Mouse (Mus musculus): ENCODE results near the gene Ttyh3. TPM values are rescaled to one million over a fixed set of nuclear protein-coding genes. Genes with fewer than 3 reads are reported as not detected.
"Not testable (repeated sequence)": the region's sequence is repeated elsewhere in the genome, so short reads cannot be mapped to it uniquely, and the experiment has no call there.

Ttyh3 gene
- polyA plus RNA-seq, 1 experiment from 2014 or later, result 21.4 TPM

- Histone ChIP-seq H3K4me2 (replicated peaks; ENCODE audit: low read depth) (no peak overlapping the region), H3K9me3 (ENCODE audit: control insufficient read depth) (no peaks in the 10 kb centered on the region), H3K4me1 (replicated peaks; ENCODE audit: control insufficient read depth, insufficient read depth, low read length) (no peaks in the 10 kb centered on the region), H3K27ac (ENCODE audit: low read depth, low read length) (no peak overlapping the region), H3K36me3 (ENCODE audit: control insufficient read depth, insufficient read depth) (peaks cover 23% of the 10 kb centered on the region; the same call in 1 of the 2 replicates), H3K27me3 (replicated peaks; ENCODE audit: control insufficient read depth, insufficient read depth, low read length) (no peaks in the 10 kb centered on the region), H3K9ac (ENCODE audit: low read depth, low read length) (no peak overlapping the region), H3K4me3 (ENCODE audit: low read depth, low read length) (no peak overlapping the region)
- no peak for TF ChIP-seq CTCF (IDR thresholded peaks at IDR 0.05; ENCODE audit: low read depth)
- no peak for ATAC-seq
- 85% methylated on average over 6 of the region's 6 CpGs for WGBS
Observed at GRCm38 (mm10) chr5:140680051-140680450, 31.2 kb upstream of the Ttyh3 start.

- Histone ChIP-seq H3K9me3 (ENCODE audit: control insufficient read depth) (no peaks in the 10 kb centered on the region), H3K27ac (ENCODE audit: low read depth, low read length) (no peak overlapping the region), H3K27me3 (replicated peaks; ENCODE audit: control insufficient read depth, insufficient read depth, low read length) (no peaks in the 10 kb centered on the region), H3K4me2 (replicated peaks; ENCODE audit: low read depth) (no peak overlapping the region), H3K4me3 (ENCODE audit: low read depth, low read length) (no peak overlapping the region), H3K36me3 (ENCODE audit: control insufficient read depth, insufficient read depth) (peaks cover 28% of the 10 kb centered on the region; the same call in 1 of the 2 replicates), H3K9ac (ENCODE audit: low read depth, low read length) (no peak overlapping the region), H3K4me1 (replicated peaks; ENCODE audit: control insufficient read depth, insufficient read depth, low read length) (no peaks in the 10 kb centered on the region)
- no peak for ATAC-seq
- no peak for TF ChIP-seq CTCF (IDR thresholded peaks at IDR 0.05; ENCODE audit: low read depth)
- WGBS, result 89% methylated on average over 6 of the region's 6 CpGs
Observed at GRCm38 (mm10) chr5:140677137-140677536, 28.3 kb upstream of the Ttyh3 start.

GRCm38 (mm10) chr5:140675640-140676039, 26.8 kb upstream of the Ttyh3 start:
- H3K4me3 ChIP-seq (ENCODE audit: low read depth, low read length), result no peak overlapping the region
- no peak for ATAC-seq
- peaks cover 33% of the 10 kb centered on the region; the same call in 1 of the 2 replicates for H3K36me3 ChIP-seq (ENCODE audit: control insufficient read depth, insufficient read depth)
- H3K4me2 ChIP-seq (replicated peaks; ENCODE audit: low read depth), result no peak overlapping the region
- no peak for TF ChIP-seq CTCF (IDR thresholded peaks at IDR 0.05; ENCODE audit: low read depth)
- no peaks in the 10 kb centered on the region for H3K27me3 ChIP-seq (replicated peaks; ENCODE audit: control insufficient read depth, insufficient read depth, low read length)
- 89% methylated on average over 11 of the region's 11 CpGs for WGBS
- no peaks in the 10 kb centered on the region for H3K9me3 ChIP-seq (ENCODE audit: control insufficient read depth)
- H3K9ac ChIP-seq (ENCODE audit: low read depth, low read length), result no peak overlapping the region
- no peak overlapping the region for H3K27ac ChIP-seq (ENCODE audit: low read depth, low read length)
- no peaks in the 10 kb centered on the region for H3K4me1 ChIP-seq (replicated peaks; ENCODE audit: control insufficient read depth, insufficient read depth, low read length)

- Histone ChIP-seq H3K4me2 (replicated peaks; ENCODE audit: low read depth) (no peak overlapping the region), H3K4me3 (ENCODE audit: low read depth, low read length) (no peak overlapping the region), H3K9ac (ENCODE audit: low read depth, low read length) (no peak overlapping the region), H3K36me3 (ENCODE audit: control insufficient read depth, insufficient read depth) (peaks cover 37% of the 10 kb centered on the region; the same call in 1 of the 2 replicates), H3K4me1 (replicated peaks; ENCODE audit: control insufficient read depth, insufficient read depth, low read length) (no peaks in the 10 kb centered on the region), H3K27ac (ENCODE audit: low read depth, low read length) (no peak overlapping the region), H3K9me3 (ENCODE audit: control insufficient read depth) (no peaks in the 10 kb centered on the region), H3K27me3 (replicated peaks; ENCODE audit: control insufficient read depth, insufficient read depth, low read length) (no peaks in the 10 kb centered on the region)
- no peak for ATAC-seq
- 81% methylated on average over 11 of the region's 11 CpGs for WGBS
- no peak for TF ChIP-seq CTCF (IDR thresholded peaks at IDR 0.05; ENCODE audit: low read depth)
Observed at GRCm38 (mm10) chr5:140675079-140675478, 26.2 kb upstream of the Ttyh3 start.

- no peaks in the 10 kb centered on the region for H3K4me1 ChIP-seq (replicated peaks; ENCODE audit: control insufficient read depth, insufficient read depth, low read length)
- H3K27me3 ChIP-seq (replicated peaks; ENCODE audit: control insufficient read depth, insufficient read depth, low read length), result no peaks in the 10 kb centered on the region
- no peak overlapping the region for H3K4me2 ChIP-seq (replicated peaks; ENCODE audit: low read depth)
- no peak overlapping the region for H3K9ac ChIP-seq (ENCODE audit: low read depth, low read length)
- ATAC-seq, result no peak
- H3K27ac ChIP-seq (ENCODE audit: low read depth, low read length), result no peak overlapping the region
- no peak overlapping the region for H3K4me3 ChIP-seq (ENCODE audit: low read depth, low read length)
- WGBS, result 88% methylated on average over 17 of the region's 17 CpGs
- 0 out of 2 replicates have a peak, but pooled peaks cover under 1% of the 10 kb centered on the region for H3K9me3 ChIP-seq (ENCODE audit: control insufficient read depth)
- no peak for TF ChIP-seq CTCF (IDR thresholded peaks at IDR 0.05; ENCODE audit: low read depth)
- H3K36me3 ChIP-seq (ENCODE audit: control insufficient read depth, insufficient read depth), result peaks cover 41% of the 10 kb centered on the region
Observed at GRCm38 (mm10) chr5:140674036-140674435, 25.2 kb upstream of the Ttyh3 start.

- H3K9ac ChIP-seq (ENCODE audit: low read depth, low read length); H3K27ac ChIP-seq (ENCODE audit: low read depth, low read length); H3K4me1 ChIP-seq (replicated peaks; ENCODE audit: control insufficient read depth, insufficient read depth, low read length); H3K9me3 ChIP-seq (ENCODE audit: control insufficient read depth); H3K27me3 ChIP-seq (replicated peaks; ENCODE audit: control insufficient read depth, insufficient read depth, low read length); H3K4me2 ChIP-seq (replicated peaks; ENCODE audit: low read depth); H3K4me3 ChIP-seq (ENCODE audit: low read depth, low read length): not testable (repeated sequence)
- 0 out of 2 replicates have a peak, but pooled peaks have one; percentile 23 for ATAC-seq
- WGBS, result 60% methylated on average over 6 of the region's 6 CpGs
- peaks cover 41% of the 10 kb centered on the region for H3K36me3 ChIP-seq (ENCODE audit: control insufficient read depth, insufficient read depth)
Observed at GRCm38 (mm10) chr5:140672603-140673002, 23.8 kb upstream of the Ttyh3 start.

GRCm38 (mm10) chr5:140672115-140672514, 23.3 kb upstream of the Ttyh3 start:
- no peak for ATAC-seq

More at GRCm38 (mm10) chr5:140672115-140672514, 23.3 kb upstream of the Ttyh3 start:
- Histone ChIP-seq H3K4me2 (replicated peaks; ENCODE audit: low read depth) (no peak overlapping the region), H3K9me3 (ENCODE audit: control insufficient read depth) (0 out of 2 replicates have a peak, but pooled peaks cover 5% of the 10 kb centered on the region), H3K9ac (ENCODE audit: low read depth, low read length) (no peak overlapping the region), H3K36me3 (ENCODE audit: control insufficient read depth, insufficient read depth) (peaks cover 39% of the 10 kb centered on the region), H3K27ac (ENCODE audit: low read depth, low read length) (peak overlapping the region; percentile 5; the same call in 1 of the 2 replicates), H3K4me3 (ENCODE audit: low read depth, low read length) (no peak overlapping the region), H3K27me3 (replicated peaks; ENCODE audit: control insufficient read depth, insufficient read depth, low read length) (no peaks in the 10 kb centered on the region), H3K4me1 (replicated peaks; ENCODE audit: control insufficient read depth, insufficient read depth, low read length) (no peaks in the 10 kb centered on the region)
- 86% methylated on average over 6 of the region's 6 CpGs for WGBS
- TF ChIP-seq CTCF (IDR thresholded peaks at IDR 0.05; ENCODE audit: low read depth), result no peak
